In the genomic region with DNA sequence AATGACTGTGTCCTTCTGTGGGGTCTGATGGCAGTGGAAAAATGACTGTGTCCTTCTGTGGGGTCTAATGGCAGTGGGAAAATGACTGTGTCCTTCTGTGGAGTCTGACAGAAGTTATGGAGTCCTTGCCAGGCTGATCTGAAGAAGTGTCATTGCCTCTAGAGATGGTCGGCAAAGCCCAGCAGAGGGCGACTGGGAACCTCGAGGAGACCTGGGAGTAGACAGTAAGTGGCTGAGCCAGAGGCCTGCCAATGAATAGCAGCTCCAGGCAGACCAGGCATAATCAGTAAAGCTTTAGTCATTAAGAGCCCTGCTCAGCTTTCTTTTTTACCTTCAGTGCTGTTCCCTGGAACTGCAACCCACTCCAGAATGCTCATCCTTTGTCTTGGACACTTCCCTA, we compare ENCODE assay signal across 9 mouse cellular contexts. TPM values are rescaled to one million over a fixed set of nuclear protein-coding genes. Genes with fewer than 3 reads are reported as not detected.
DNase-seq lines count a peak whose midpoint lies in the region; ATAC-seq lines count a peak whose summit lies in the region.
"Had no signal": no experiment of that assay in that cellular context is flagged by ENCODE, and none has a peak within 500 bp of the region (broad histone marks: within the 10 kb centered on the region; RNA-seq: fewer than 3 reads in every experiment).

No protein-coding gene starts in this region.

- no peaks in the 10 kb centered on the region for H3K9me3 ChIP-seq in midbrain, embryonic 10.5 days (replicated peaks)
- no peaks in the 10 kb centered on the region for H3K9me3 ChIP-seq in midbrain, embryonic 15.5 days
- no peaks in the 10 kb centered on the region for H3K9me3 ChIP-seq in hindbrain, embryonic 14.5 days (ENCODE audit: control insufficient read depth, low read length)

- no peak overlapping the region for H3K4me2 ChIP-seq in midbrain, embryonic 15.5 days
- H3K4me2 ChIP-seq in hindbrain, embryonic 14.5 days (replicated peaks) = no peak overlapping the region

- peaks cover 13% of the 10 kb centered on the region for H3K36me3 ChIP-seq in midbrain, embryonic 10.5 days
- peaks cover under 1% of the 10 kb centered on the region; the same call in 1 of the 2 replicates for H3K36me3 ChIP-seq in midbrain, embryonic 15.5 days (replicated peaks)
- peaks cover 12% of the 10 kb centered on the region for H3K36me3 ChIP-seq in hindbrain, embryonic 14.5 days (replicated peaks; ENCODE audit: control insufficient read depth, insufficient read depth)

- DNase-seq in midbrain, embryonic 10.5 days (ENCODE audit: low spot score) = peak; percentile 69
- DNase-seq in cerebellum, adult 9-10 months = peak; percentile 72
- peak; percentile 54 to 64 for DNase-seq in frontal cortex, postnatal 14 days (ENCODE audit: low spot score in 2 of 2)
- peak; percentile 61 for DNase-seq in hindbrain, embryonic 14.5 days (ENCODE audit: low spot score)
- DNase-seq in layer of hippocampus, postnatal 25 days (ENCODE audit: extremely low spot score in 1 of 2, low spot score in 1 of 2) = peak; percentile 30 to 77
- DNase-seq in lung, postnatal 36 days = peak; percentile 84
- peak; percentile 27 for DNase-seq in skeletal muscle tissue, adult 2 months (ENCODE audit: low read depth, low spot score)

- H3K4me1 ChIP-seq in midbrain, embryonic 10.5 days = peaks cover 22% of the 10 kb centered on the region
- H3K4me1 ChIP-seq in midbrain, embryonic 15.5 days = peaks cover 24% of the 10 kb centered on the region
- peaks cover 18% of the 10 kb centered on the region for H3K4me1 ChIP-seq in hindbrain, embryonic 14.5 days (replicated peaks; ENCODE audit: control insufficient read depth, insufficient read depth, low read length)

- H3K4me3 ChIP-seq in midbrain, embryonic 10.5 days = no peak overlapping the region
- H3K4me3 ChIP-seq in midbrain, embryonic 15.5 days = no peak overlapping the region
- H3K4me3 ChIP-seq in hindbrain, embryonic 14.5 days (replicated peaks; ENCODE audit: low read length) = no peak overlapping the region
- H3K4me3 ChIP-seq: myocyte had no signal

- no peak overlapping the region for H3K27ac ChIP-seq in midbrain, embryonic 10.5 days (replicated peaks)
- no peak overlapping the region for H3K27ac ChIP-seq in midbrain, embryonic 15.5 days
- H3K27ac ChIP-seq in hindbrain, embryonic 14.5 days = no peak overlapping the region

- no peaks in the 10 kb centered on the region for H3K27me3 ChIP-seq in midbrain, embryonic 10.5 days (ENCODE audit: low read depth, poor library complexity, severe bottlenecking)
- H3K27me3 ChIP-seq in midbrain, embryonic 15.5 days (replicated peaks) = no peaks in the 10 kb centered on the region
- no peaks in the 10 kb centered on the region for H3K27me3 ChIP-seq in hindbrain, embryonic 14.5 days (ENCODE audit: control insufficient read depth, insufficient read depth, low read length)

- H3K9ac ChIP-seq in midbrain, embryonic 15.5 days = no peak overlapping the region
- no peak overlapping the region for H3K9ac ChIP-seq in hindbrain, embryonic 14.5 days

- 2% methylated on average over 3 of the region's 3 CpGs for WGBS in midbrain, embryonic 10.5 days
- 0% methylated on average over 3 of the region's 3 CpGs for WGBS in midbrain, embryonic 15.5 days
- 0% methylated on average over 3 of the region's 3 CpGs for WGBS in hindbrain, embryonic 14.5 days

- ATAC-seq in midbrain, embryonic 15.5 days (replicated peaks) = no peak
- ATAC-seq in hindbrain, embryonic 14.5 days (ENCODE audit: low FRiP score) = 0 out of 2 replicates have a peak, but pooled peaks have one; percentile 49

RNA-seq across cellular contexts. Expression of a gene that starts 2.0 kb away (rescaled TPM):
- 322 and 336 TPM in 2 replicates for polyA plus RNA-seq in midbrain, embryonic 10.5 days (2016; fragmentation: Nextera tagmentation; extraction: Ambion mirVana)
- polyA plus RNA-seq in midbrain, embryonic 15.5 days (2015; fragmentation: Nextera tagmentation; extraction: Ambion mirVana) = 260 and 270 TPM in 2 replicates
- 291 and 305 TPM in 2 replicates for polyA plus RNA-seq in hindbrain, embryonic 14.5 days (2014; fragmentation: Nextera tagmentation; extraction: Ambion mirVana)
- total RNA-seq in layer of hippocampus, postnatal 25 days (2021) = 100 to 1,000 TPM; 205 to 234 TPM

Comparison
In these comparisons a context has a peak if more than half of its experiments do, and no peak if none do; other contexts are left out.
1. DNase-seq: peak in every context shown above with its lines; median percentile 84 in lung, postnatal 36 days; 72 in cerebellum, adult 9-10 months; 69 in midbrain, embryonic 10.5 days; 61 in hindbrain, embryonic 14.5 days; 59 in frontal cortex, postnatal 14 days; 54 in layer of hippocampus, postnatal 25 days; 27 in skeletal muscle tissue, adult 2 months.